Mouse (Mus musculus): Measurements from ENCODE around the gene Fv1.
"Not testable (repeated sequence)": the region's sequence is repeated elsewhere in the genome, so short reads cannot be mapped to it uniquely, and the experiment has no call there.

DNA sequence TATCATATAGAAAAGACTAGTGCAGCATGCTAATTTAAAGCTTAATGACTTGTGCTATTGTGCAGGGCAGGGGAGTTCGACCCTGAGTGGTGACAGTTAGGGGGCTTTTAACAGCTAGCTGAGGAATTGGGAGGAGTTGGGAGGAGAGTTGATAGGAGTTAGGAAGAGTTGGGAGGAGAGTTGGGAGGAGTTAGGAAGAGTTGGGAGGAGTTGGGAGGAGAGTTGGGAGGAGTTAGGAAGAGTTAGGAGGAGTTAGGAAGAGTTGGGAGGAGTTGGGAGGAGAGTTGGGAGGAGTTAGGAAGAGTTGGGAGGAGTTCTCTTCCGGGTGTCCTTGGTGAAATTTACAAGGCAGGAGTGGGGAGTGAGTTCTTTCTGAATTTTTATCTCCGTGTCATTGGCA is 2.0 kb upstream of the Fv1 start:
- not testable (repeated sequence) for TF ChIP-seq CTCF (IDR thresholded peaks at IDR 0.05; ENCODE audit: low read depth); EP300 (optimal IDR thresholded peaks at IDR 0.05)

Measured in stomach, postnatal 0 days (tissue).